ENCODE assay signal across 26 mouse cellular contexts in genomic region chr12:57413833-57414232, GRCm38 (mm10).
DNase-seq lines count a peak whose midpoint lies in the region; ATAC-seq and TF ChIP-seq lines count a peak whose summit lies in the region.
"Had no signal": no experiment of that assay in that cellular context is flagged by ENCODE, and none has a peak within 500 bp of the region (broad histone marks: within the 10 kb centered on the region; RNA-seq: fewer than 3 reads in every experiment).

No protein-coding gene starts in this region.

- H3K9me3 ChIP-seq in intestine, embryonic 15.5 days, result no peaks in the 10 kb centered on the region
- H3K9me3 ChIP-seq in intestine, postnatal 0 days (ENCODE audit: control insufficient read depth), result no peaks in the 10 kb centered on the region
- H3K9me3 ChIP-seq in liver, embryonic 16.5 days (replicated peaks; ENCODE audit: control insufficient read depth, low read length), result no peaks in the 10 kb centered on the region
- no peaks in the 10 kb centered on the region for H3K9me3 ChIP-seq in liver, embryonic 11.5 days (ENCODE audit: control insufficient read depth, low read length)
- no peaks in the 10 kb centered on the region for H3K9me3 ChIP-seq in stomach, embryonic 15.5 days
- H3K9me3 ChIP-seq: embryonic facial prominence, embryonic 10.5 days; embryonic facial prominence, embryonic 13.5 days; forebrain, embryonic 12.5 days; forebrain, embryonic 15.5 days; heart, embryonic 12.5 days; heart, embryonic 15.5 days had no signal

- no peak overlapping the region for H3K4me3 ChIP-seq in intestine, embryonic 15.5 days (replicated peaks)
- no peak overlapping the region for H3K4me3 ChIP-seq in intestine, postnatal 0 days (ENCODE audit: low read depth, low read length)
- H3K4me3 ChIP-seq in liver, embryonic 16.5 days (ENCODE audit: low read depth, low read length), result no peak overlapping the region
- H3K4me3 ChIP-seq in liver, embryonic 11.5 days (ENCODE audit: low read depth, low read length), result no peak overlapping the region
- no peak overlapping the region for H3K4me3 ChIP-seq in stomach, embryonic 15.5 days (replicated peaks)
- H3K4me3 ChIP-seq: embryonic facial prominence, embryonic 10.5 days; embryonic facial prominence, embryonic 13.5 days; erythroblast, embryonic 14.5 days; forebrain, embryonic 12.5 days; forebrain, embryonic 15.5 days; heart, embryonic 12.5 days; heart, embryonic 15.5 days had no signal

- H3K4me1 ChIP-seq in intestine, embryonic 15.5 days (replicated peaks), result no peaks in the 10 kb centered on the region
- H3K4me1 ChIP-seq in intestine, postnatal 0 days (replicated peaks; ENCODE audit: control insufficient read depth, insufficient read depth, low read length), result no peaks in the 10 kb centered on the region
- H3K4me1 ChIP-seq in liver, embryonic 16.5 days (ENCODE audit: control insufficient read depth, low read depth, low read length), result no peaks in the 10 kb centered on the region
- H3K4me1 ChIP-seq in liver, embryonic 11.5 days (replicated peaks; ENCODE audit: control insufficient read depth, insufficient read depth, low read length), result no peaks in the 10 kb centered on the region
- no peaks in the 10 kb centered on the region for H3K4me1 ChIP-seq in stomach, embryonic 15.5 days
- H3K4me1 ChIP-seq: embryonic facial prominence, embryonic 10.5 days; embryonic facial prominence, embryonic 13.5 days; forebrain, embryonic 12.5 days; forebrain, embryonic 15.5 days; heart, embryonic 12.5 days; heart, embryonic 15.5 days had no signal

- TF ChIP-seq CTCF in intestine, postnatal 0 days (IDR thresholded peaks at IDR 0.05; ENCODE audit: low read depth), result no peak

- ATAC-seq in intestine, embryonic 15.5 days, result peak; percentile 79
- ATAC-seq in intestine, postnatal 0 days, result no peak
- peak; percentile 41; the same call in 1 of the 2 replicates for ATAC-seq in liver, embryonic 16.5 days (ENCODE audit: low read depth)
- no peak for ATAC-seq in liver, embryonic 11.5 days (replicated peaks; ENCODE audit: low FRiP score)
- ATAC-seq in stomach, embryonic 15.5 days (ENCODE audit: insufficient read depth, low FRiP score, low read depth), result peak; percentile 63; the same call in 1 of the 2 replicates
- ATAC-seq in activated CD4-positive, CD25-positive, alpha-beta regulatory T cell, adult 4 months, result no peak
- ATAC-seq: forebrain, embryonic 15.5 days had no signal

- H3K9ac ChIP-seq in intestine, embryonic 15.5 days, result no peak overlapping the region
- H3K9ac ChIP-seq in intestine, postnatal 0 days (ENCODE audit: low read depth, low read length), result no peak overlapping the region
- H3K9ac ChIP-seq in liver, embryonic 16.5 days (ENCODE audit: low read depth, low read length), result no peak overlapping the region
- no peak overlapping the region for H3K9ac ChIP-seq in liver, embryonic 11.5 days (ENCODE audit: low read depth, low read length)
- H3K9ac ChIP-seq in stomach, embryonic 15.5 days, result no peak overlapping the region
- H3K9ac ChIP-seq: embryonic facial prominence, embryonic 13.5 days; forebrain, embryonic 12.5 days; forebrain, embryonic 15.5 days; heart, embryonic 12.5 days; heart, embryonic 15.5 days; hindbrain, embryonic 14.5 days had no signal

- H3K27me3 ChIP-seq in intestine, embryonic 15.5 days (replicated peaks), result no peaks in the 10 kb centered on the region
- no peaks in the 10 kb centered on the region for H3K27me3 ChIP-seq in intestine, postnatal 0 days (replicated peaks; ENCODE audit: control insufficient read depth, insufficient read depth, low read length)
- no peaks in the 10 kb centered on the region for H3K27me3 ChIP-seq in liver, embryonic 16.5 days (ENCODE audit: control insufficient read depth, insufficient read depth, low read depth, low read length)
- H3K27me3 ChIP-seq in liver, embryonic 11.5 days (replicated peaks; ENCODE audit: control insufficient read depth, insufficient read depth, low read length), result no peaks in the 10 kb centered on the region
- H3K27me3 ChIP-seq in stomach, embryonic 15.5 days (replicated peaks), result no peaks in the 10 kb centered on the region
- H3K27me3 ChIP-seq: embryonic facial prominence, embryonic 13.5 days; forebrain, embryonic 12.5 days; forebrain, embryonic 15.5 days; heart, embryonic 12.5 days; heart, embryonic 15.5 days had no signal

- WGBS in intestine, embryonic 15.5 days, result 57% methylated on average over 3 of the region's 3 CpGs
- WGBS in intestine, postnatal 0 days, result 41% methylated on average over 3 of the region's 3 CpGs
- WGBS in liver, embryonic 16.5 days (ENCODE audit: insufficient replicate concordance), result 52% methylated on average over 3 of the region's 3 CpGs
- 72% methylated on average over 3 of the region's 3 CpGs for WGBS in liver, embryonic 11.5 days
- WGBS in stomach, embryonic 15.5 days, result 65% methylated on average over 3 of the region's 3 CpGs

- no peak for DNase-seq in liver, embryonic 11.5 days (ENCODE audit: low spot score)
- no peak for DNase-seq in c-Kit-positive CD71-positive TER-119-positive erythroid progenitor cells, embryonic 14.5 days (ENCODE audit: low spot score)
- DNase-seq: adrenal gland, adult 2 months; adrenal gland, postnatal 14 days; cerebellum, adult 11-12 months; cerebellum, adult 8-10 months; cerebellum, postnatal 10 days; cerebellum, postnatal 36 days; embryo, embryonic 11 days; gastrocnemius, postnatal 25 days; heart, adult 18-20 months; heart, postnatal 10 days; heart, postnatal 4 days had no signal

- H3K4me2 ChIP-seq in intestine, embryonic 15.5 days (replicated peaks), result no peak overlapping the region
- H3K4me2 ChIP-seq in intestine, postnatal 0 days (replicated peaks; ENCODE audit: low read depth), result no peak overlapping the region
- no peak overlapping the region for H3K4me2 ChIP-seq in liver, embryonic 16.5 days (ENCODE audit: low read depth, low read length)
- H3K4me2 ChIP-seq in liver, embryonic 11.5 days, result no peak overlapping the region
- H3K4me2 ChIP-seq in stomach, embryonic 15.5 days, result no peak overlapping the region
- H3K4me2 ChIP-seq: embryonic facial prominence, embryonic 13.5 days; forebrain, embryonic 12.5 days; forebrain, embryonic 15.5 days; heart, embryonic 12.5 days; heart, embryonic 15.5 days; hindbrain, embryonic 14.5 days had no signal

- no peak overlapping the region for H3K27ac ChIP-seq in intestine, embryonic 15.5 days
- H3K27ac ChIP-seq in intestine, postnatal 0 days (ENCODE audit: low read depth, low read length), result no peak overlapping the region
- H3K27ac ChIP-seq in liver, embryonic 16.5 days (ENCODE audit: low read length), result no peak overlapping the region
- no peak overlapping the region for H3K27ac ChIP-seq in liver, embryonic 11.5 days (ENCODE audit: low read depth, low read length)
- H3K27ac ChIP-seq in stomach, embryonic 15.5 days, result no peak overlapping the region
- H3K27ac ChIP-seq: embryonic facial prominence, embryonic 10.5 days; embryonic facial prominence, embryonic 13.5 days; forebrain, embryonic 12.5 days; forebrain, embryonic 15.5 days; heart, embryonic 15.5 days; hindbrain, embryonic 14.5 days had no signal

- no peaks in the 10 kb centered on the region for H3K36me3 ChIP-seq in intestine, embryonic 15.5 days
- no peaks in the 10 kb centered on the region for H3K36me3 ChIP-seq in intestine, postnatal 0 days (ENCODE audit: control insufficient read depth, insufficient read depth)
- no peaks in the 10 kb centered on the region for H3K36me3 ChIP-seq in liver, embryonic 16.5 days (ENCODE audit: control insufficient read depth, insufficient read depth)
- no peaks in the 10 kb centered on the region for H3K36me3 ChIP-seq in liver, embryonic 11.5 days (ENCODE audit: control insufficient read depth, insufficient read depth, low read length)
- H3K36me3 ChIP-seq in stomach, embryonic 15.5 days, result no peaks in the 10 kb centered on the region
- H3K36me3 ChIP-seq: embryonic facial prominence, embryonic 10.5 days; embryonic facial prominence, embryonic 13.5 days; forebrain, embryonic 12.5 days; forebrain, embryonic 15.5 days; heart, embryonic 12.5 days; heart, embryonic 15.5 days had no signal

Comparison
In these comparisons a context has a peak if more than half of its experiments do, and no peak if none do; other contexts are left out.
1. ATAC-seq: peak in intestine, embryonic 15.5 days (single experiment), liver, embryonic 16.5 days (single experiment) and stomach, embryonic 15.5 days (single experiment); none in intestine, postnatal 0 days (single experiment), liver, embryonic 11.5 days (single experiment) and activated CD4-positive, CD25-positive, alpha-beta regulatory T cell, adult 4 months (single experiment).